Mouse (Mus musculus) mouse embryonic stem cell (cell line): ENCODE measurements around the gene Iqcg.
"Not testable (repeated sequence)": the region's sequence is repeated elsewhere in the genome, so short reads cannot be mapped to it uniquely, and the experiment has no call there.

ENCODE experiments used
- in situ Hi-C, 2 experiments: fragments of 300-500 bp; cut with MboI; formaldehyde crosslinking; loops; 1 replicate in 1 of 2; 3 replicates in 1 of 2; pipeline ENCODE4 v1.14.3; 2019 to 2020; ENCODE audit warnings: low sequenced_read_pairs in 2 of 2, low pct_unique_long_range_greater_than_20kb in 1 of 2, mixed read lengths in 1 of 2; ENCODE audit not compliant: unreplicated experiment in 1 of 2

Iqcg gene

DNA sequence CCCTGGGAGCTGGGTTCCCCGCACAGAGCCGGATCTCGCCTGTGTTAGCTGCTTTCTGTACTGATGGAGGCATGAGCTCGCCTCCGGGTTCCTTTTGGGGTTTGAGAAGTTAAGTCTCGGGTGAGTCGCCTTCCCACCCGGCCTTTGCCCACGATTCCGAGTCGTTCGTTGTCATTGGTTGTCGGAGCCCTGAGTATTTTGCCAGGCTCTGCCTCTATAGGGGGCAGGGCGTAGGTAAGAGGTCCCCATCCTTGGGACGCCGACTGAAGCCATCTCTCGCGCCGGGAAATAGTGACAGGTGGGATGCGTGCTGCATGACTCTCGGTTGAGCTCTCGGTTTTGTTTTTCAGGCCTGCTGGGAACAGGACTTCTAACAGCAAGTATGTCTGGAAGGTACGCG lies 768 bp upstream of the Iqcg start:
- in situ Hi-C loops, result no loop called here

DNA sequence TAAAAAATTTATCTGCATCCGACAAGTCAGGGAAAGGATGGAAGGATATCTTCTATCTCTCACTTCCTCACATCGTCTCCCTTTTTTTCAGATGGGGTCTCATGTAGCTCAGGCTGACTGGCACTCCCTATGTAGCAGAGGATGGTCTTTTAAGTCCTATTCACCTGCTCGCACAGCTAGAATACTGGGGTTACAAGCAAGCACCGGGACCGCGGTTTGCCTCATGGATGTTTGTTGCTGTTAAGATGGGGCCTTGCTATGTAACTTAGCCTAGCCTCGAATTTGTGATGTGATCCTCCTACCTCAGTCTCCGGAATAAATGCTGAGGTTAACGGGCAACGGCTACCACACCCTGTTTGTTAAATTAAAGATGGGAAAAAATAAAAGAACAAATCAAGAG lies 363 bp downstream of the Iqcg start:
- in situ Hi-C loops, result no loop called here

DNA sequence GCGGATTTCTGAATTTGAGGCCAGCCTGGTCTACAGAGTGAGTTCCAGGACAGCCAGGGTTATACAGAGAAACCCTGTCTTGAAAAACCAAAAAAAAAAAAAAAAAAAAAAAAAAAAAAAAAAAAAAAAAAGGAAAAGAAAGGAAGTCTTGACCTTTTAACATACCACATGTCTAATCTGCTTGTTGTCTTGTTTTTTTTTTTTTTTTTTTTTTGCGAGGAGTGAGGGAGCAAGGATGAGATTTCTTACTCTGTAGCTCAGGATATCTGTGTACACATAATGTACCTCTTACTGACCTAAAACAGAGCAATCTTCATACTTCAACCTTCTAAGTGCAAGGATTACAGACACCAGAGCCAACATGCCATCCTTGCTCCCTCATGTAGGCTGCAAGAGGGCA lies 1.1 kb downstream of the Iqcg start:
- in situ Hi-C loops, result not testable (repeated sequence)

DNA sequence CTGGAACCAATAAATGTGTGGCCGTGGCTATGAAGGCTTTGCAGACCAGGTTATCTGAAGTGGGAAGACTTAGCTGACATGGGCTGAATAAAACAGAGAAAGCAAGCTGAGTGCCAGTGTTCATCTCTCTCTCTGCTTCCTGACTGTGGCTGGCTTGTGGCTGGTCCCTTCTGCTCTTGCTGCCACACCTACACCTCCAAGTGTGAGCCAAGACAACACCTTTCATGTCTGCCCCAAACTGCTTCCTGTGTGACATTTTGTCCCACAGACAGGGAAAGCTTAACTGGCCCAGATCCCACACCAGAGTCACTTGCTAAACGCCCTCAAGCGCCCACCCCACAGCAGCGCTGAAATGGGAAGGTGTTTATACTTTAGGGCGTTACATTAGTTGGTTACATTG lies 2.9 kb downstream of the Iqcg start:
- in situ Hi-C loops, result no loop called here

DNA sequence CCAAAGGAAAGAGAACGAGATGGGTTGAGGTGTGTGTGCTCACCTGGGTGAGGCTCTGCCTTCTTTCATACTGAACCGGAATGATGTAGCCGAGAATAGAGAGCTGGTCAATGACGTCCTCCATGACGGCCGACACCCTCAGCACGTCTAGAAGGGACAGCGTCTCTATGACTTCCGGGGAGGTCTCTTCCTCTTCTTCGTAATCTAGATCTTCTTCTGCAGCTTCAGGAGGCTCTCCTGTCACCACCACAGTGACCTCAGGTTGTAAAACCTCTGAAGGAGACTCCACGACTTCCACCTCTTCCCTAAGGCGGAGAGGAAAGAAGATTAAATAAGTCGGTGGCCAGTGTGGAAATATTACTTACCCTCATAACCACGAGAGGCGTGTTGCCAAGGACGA lies 6.2 kb downstream of the Iqcg start:
- in situ Hi-C loops, result no loop called here

DNA sequence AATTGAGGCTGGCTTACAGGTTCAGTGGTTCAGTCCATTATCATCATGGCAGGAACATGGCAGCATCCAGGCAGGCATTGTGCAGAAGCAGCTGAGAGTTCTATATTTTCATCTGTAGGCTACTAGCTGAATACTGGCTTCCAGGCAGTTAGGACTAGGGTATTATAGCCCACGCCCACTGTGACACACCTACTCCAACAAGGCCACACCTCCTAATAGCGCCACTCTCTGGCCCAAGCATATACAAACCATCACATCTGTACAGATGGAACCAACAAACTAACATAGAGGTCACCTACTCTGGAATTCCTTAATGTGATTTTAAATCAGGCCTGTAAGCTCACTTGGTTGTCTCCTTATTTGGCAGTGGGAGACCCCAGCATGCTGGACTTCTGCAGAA lies 7.3 kb downstream of the Iqcg start:
- in situ Hi-C loops, result no loop called here

DNA sequence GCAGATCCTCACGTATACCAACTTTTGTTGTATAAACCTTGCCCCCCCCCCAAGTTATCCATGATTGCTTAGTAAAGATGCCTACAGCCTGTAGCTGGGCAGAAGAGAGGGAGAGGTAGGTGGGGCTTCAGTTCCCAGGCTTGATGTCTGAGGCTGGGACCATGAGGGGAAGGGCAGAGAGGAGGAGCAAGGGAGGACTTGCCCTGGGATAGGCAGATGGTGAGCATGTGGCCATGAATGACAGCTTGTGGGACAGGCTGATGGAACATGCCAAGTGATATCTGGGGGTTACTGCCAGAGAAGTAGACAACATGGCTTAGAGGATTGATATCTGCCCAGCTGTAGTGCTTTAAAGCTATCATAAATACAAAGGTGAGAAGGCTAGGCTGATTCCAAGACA lies 8.0 kb downstream of the Iqcg start:
- in situ Hi-C loops, result no loop called here

DNA sequence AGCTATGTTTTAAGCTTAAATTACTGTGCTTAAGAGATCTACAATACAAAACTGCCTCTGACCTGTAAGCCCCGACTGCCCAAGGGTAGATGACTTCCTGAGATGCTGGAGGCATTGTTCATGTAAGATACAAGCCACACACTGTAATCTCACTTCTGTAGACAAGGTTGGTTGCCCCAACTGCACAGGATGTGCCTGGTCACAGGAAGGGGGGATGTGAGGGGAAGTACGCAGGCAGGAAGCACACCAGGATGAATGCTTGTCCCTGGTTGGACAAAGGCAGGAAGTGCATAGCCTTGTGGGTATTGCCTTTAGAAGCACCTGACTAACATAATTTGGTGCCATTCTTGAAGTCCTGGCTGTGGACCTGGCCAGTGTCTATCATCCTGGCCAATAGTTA lies 12.8 kb downstream of the Iqcg start:
- in situ Hi-C loops, result no loop called here

DNA sequence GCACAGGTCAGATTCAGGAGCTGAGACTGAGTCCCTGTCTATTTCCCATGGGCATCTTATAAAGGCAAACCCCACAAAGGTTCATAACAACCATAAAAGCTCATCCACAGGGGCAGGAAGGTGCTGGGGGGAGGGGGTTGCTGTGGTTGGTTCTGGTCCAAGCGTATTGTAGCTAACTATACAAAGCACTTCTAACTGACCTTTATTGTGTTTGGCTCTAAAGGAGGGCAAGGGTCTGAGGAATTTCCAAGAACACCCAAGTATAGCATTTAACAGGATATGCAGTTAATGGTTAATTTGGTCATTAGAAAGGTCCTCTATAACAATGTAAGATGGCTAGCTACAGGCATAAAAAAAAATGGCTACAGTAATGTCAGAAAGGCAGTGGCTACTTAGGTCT lies 13.3 kb downstream of the Iqcg start:
- in situ Hi-C loops, result no loop called here

DNA sequence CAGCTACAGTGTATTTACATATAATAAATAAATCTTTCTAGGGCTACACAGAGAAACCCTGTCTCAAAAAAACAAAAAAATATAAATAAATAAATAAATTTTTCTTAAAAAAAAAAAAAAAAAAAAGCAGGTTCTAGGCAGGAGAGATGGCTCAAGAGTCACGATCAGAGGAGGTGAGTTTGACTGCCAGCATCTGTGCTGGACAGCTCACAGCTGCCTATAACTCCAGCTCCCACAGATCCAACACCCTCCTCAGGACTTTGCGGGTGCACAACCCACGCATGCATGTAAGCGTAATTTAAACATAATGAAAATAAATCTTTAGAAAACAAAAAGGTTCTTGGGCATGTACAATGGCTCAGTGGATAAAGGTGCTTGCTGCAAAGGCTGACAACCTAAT lies 20.0 kb downstream of the Iqcg start:
- in situ Hi-C loops, result no loop called here

DNA sequence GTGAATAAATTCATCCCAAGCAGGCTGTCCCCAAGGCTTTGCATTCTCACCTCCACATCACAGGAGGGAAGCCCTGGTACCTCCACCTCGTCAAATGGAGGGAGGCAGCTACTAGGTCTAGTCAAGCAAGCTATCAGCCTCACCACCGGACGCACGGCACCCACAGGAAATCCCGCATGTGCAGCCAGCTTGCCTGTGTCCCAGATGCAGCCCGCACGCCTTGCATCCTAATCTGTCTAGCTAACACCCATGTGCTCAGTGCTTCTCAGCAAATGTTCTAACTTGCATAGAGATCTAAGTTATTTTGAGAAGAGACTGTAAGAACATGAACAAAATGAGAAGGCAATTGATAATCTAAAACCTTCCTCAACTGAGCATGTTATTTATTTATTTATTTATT lies 29.7 kb downstream of the Iqcg start:
- in situ Hi-C loops, result loop anchor here in 1 of 2 experiments (10.0 kb wide), 1 partner anchor 212 kb away; the partner anchor contains the start of gene Smbd1

DNA sequence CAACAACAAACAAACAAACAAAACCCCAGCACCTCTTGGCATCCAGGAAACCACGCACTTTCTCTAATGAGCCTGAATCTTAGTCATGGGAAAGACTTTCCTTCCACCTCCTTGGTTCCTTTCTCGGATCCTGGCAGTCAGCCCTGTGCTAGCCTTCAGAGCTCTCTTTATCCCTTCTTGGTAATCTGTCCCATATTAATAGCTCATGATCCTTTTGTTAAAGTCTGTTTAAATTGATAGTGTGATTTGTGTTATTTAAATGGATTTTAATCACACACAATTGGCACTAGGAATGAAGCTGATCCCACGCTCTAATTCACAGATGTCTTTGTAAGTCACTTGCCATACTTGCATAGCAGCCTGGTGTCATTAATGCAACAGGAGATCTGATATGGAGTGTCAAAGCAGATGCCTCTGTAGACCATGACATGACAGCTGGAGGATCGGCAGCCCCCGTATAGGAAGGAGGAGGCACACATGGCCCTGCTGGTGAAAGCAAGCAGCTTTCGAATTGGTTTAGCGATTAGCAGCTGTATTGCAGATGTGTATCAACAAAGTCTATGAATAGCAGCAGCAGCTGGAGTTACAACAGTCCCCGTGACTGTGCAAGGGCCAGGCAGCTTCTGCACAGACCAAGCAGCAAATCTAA lies 31.4 kb downstream of the Iqcg start:
- in situ Hi-C loops, result loop anchor here in 1 of 2 experiments (10.0 kb wide), 1 partner anchor 210 kb away; the partner anchor contains the start of gene Smbd1

DNA sequence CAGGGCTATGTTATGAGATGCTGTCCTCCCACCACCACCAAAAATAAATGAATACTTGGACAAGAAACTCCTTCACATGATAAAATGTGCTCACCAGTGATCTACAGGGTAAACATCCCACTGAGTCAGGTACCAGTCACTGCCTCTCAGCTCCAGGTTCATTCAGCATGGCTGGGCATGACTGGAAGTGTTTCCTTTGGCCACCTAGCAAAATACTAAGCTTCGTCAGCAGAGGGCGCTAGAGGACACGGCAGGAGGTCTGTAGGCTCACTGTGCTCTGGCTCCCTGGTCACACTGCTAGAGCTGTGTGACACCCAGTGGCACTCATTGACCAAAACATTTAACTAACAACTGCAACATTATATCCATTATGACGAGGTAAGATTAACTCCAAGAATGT lies 32.3 kb downstream of the Iqcg start:
- in situ Hi-C loops, result loop anchor here in 1 of 2 experiments (10.0 kb wide), 1 partner anchor 209 kb away; the partner anchor contains the start of gene Smbd1

DNA sequence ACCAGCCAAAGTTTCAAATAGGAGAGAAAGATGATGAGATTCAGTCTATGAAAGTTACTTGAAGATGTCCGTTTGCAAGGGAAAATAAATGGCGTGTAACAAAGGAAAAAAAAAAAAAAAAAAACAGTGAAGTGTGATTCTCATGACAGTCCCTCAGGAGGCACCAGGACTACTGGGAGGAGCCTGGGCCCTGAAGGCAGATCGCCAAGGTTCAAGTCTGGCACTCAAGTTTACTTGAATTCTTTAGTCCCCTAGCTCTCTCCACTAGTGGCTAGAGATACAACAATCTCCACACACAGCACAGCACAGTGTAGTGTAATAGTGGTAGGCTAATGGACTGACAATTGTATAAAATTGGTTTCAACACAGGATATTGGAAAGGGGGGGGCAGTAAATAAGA lies 34.6 kb downstream of the Iqcg start:
- in situ Hi-C loops, result loop anchor here in 1 of 2 experiments (10.0 kb wide), 1 partner anchor 207 kb away; the partner anchor contains the start of gene Smbd1

DNA sequence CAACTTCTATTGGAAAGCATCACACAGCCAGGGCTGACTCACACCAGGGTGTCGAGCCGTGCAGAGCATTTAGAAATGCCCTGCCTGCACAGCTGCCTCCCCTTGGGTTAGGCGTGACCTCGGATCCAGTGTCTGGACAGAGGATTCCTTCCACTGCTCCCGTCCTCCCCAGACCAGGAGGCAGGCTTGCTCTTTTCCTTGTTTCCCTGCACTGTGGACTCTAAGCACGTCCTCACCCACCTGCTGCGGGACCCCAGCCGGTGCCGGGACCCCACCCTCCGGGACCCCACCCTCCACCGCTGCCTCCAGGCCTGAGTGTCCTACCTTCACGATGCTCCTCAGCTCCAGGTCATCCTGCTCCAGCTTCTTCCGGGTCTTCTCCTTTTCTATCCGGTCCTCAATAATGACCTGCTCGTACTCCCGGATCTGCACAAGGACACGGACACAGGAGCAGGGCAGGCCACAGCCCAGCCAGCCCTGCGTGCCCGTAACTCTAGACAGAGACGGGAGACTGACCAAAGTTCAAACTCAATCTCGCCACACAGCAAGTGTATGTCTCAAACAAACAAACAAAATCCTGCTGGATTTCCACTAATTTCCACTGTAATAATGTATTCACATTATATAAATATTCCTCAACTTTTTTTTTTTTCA lies 36.8 kb downstream of the Iqcg start:
- in situ Hi-C loops, result no loop called here

DNA sequence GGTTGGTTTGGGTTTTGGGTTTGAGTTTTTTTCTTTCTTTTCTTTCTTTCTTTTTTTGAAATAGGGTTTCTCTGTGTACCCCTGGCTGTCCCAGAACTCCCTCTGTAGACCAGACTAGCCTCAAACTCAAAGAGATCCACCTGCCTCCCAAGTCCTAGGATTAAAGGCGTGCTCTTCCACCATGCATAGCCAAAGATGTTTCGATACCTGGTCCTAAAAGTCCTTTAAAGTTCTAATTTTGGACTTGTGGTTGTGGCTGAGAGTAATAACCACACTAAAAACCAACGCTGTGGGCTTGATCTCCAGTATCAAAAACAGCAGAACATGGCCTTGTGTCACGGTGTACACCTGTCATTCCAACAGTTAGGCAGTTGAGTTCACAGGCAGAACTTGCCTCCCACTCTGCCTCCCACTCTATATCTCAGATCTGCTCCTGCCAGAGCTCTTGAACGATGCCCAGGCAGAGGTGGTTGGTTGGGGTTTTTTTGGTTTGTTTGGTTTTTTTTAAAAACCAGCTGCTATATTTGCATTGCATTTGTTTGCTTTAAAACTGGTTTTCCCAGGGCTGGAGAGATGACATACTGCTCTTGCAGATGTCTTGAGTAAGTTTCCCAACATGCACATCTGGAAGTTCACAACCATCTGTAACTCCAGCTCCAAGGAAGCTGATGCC lies 38.2 kb downstream of the Iqcg start:
- in situ Hi-C loops, result no loop called here

DNA sequence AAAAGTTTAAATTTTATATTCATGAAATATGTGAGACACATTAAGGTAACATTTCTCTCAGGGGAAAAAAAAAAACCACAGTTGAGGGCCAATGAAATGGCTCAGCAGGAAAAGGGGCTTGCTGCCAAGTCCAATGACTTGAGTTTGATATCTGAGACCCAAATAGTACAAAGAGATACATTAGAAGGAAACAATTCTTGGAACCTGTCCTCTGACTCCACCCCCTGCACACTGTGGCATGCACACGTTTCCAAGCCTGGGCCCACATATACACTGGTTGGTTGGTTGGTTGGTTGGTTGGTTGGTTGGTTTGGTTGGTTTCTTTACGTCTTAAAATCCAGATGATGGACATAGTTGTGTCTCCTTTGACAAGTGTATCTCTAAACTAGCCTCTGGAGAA lies 40.0 kb downstream of the Iqcg start:
- in situ Hi-C loops, result no loop called here

DNA sequence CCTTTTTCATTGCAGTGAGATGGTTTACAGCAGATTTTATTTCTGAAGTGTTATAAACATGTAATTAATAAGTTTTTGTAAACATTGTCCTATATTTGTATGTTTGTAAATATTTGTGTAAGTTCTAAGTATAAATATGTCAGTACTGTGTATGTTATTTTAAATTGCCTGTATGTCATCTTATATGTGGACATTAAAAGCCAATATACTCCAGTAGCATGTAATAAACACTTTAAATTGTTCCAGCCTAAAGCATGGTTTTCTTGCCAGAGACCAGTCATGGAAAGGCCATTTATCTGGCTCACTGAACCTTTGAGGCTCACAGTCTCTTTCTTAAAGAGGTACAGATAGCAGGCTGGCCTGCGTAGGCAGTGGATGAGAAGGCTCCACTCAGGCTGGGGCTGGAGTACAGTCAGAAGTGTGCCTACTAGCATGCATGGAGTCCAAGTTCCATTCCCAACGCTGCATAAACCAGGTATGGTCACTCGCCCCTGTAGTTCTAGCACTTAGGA lies 40.6 kb downstream of the Iqcg start:
- in situ Hi-C loops, result no loop called here

DNA sequence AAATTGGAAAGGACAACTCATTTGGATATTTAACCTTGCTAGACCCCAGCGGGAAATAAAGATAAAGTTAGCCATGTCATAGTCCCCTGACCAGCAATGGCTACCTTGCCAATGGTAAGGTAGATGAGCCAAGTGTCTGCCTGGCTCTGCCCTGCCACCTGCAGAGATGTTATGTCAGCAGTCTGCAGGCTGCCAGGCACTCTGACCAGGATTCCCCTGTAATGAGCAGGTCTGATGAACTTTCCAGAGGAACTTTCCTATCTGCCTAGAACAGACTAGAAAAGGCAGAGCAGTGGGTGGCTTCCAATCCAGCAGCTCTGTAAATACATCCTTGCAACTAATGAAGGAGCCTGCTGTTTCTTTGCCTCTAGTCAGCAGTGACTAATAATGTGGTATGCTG lies 41.1 kb downstream of the Iqcg start:
- in situ Hi-C loops, result no loop called here
